Mouse (Mus musculus): Measurements from ENCODE around the gene Sp1. TPM values are rescaled to one million over a fixed set of nuclear protein-coding genes. Genes with fewer than 3 reads are reported as not detected.

Gene Sp1
- polyA plus RNA-seq, 1 experiment, result 17.6 TPM

GRCm38 (mm10) chr15:102461430-102462075, 55.6 kb downstream of the Sp1 start:
- 73% methylated on average over 9 of the region's 9 CpGs for WGBS
- no peak overlapping the region for H3K4me3 ChIP-seq (ENCODE audit: insufficient read depth, low read depth, low read length)
- TF ChIP-seq CTCF (conservative IDR thresholded peaks at IDR 0.05; ENCODE audit: insufficient read depth, insufficient read length, low read depth, low read length) (no peak), POLR2A (IDR thresholded peaks at IDR 0.05; ENCODE audit: low read depth, low read length) (no peak)
- H3K27ac ChIP-seq (ENCODE audit: insufficient read depth, low read depth, low read length), result no peak overlapping the region
- H3K36me3 ChIP-seq (ENCODE audit: control insufficient read depth, insufficient read depth, low read length), result 0 out of 2 replicates have a peak, but pooled peaks cover 2% of the 10 kb centered on the region
- peaks cover 5% of the 10 kb centered on the region; the same call in 1 of the 2 replicates for H3K4me1 ChIP-seq (ENCODE audit: control insufficient read depth, insufficient read depth, low read length)
- no peaks in the 10 kb centered on the region for H3K27me3 ChIP-seq (replicated peaks; ENCODE audit: control insufficient read depth, insufficient read depth, low read length)
- no peak for DNase-seq

- peak; percentile 54 for DNase-seq
- 0 out of 2 replicates have a peak, but pooled peaks cover 2% of the 10 kb centered on the region for H3K36me3 ChIP-seq (ENCODE audit: control insufficient read depth, insufficient read depth, low read length)
- no peak overlapping the region for H3K4me3 ChIP-seq (ENCODE audit: insufficient read depth, low read depth, low read length)
- H3K27ac ChIP-seq (ENCODE audit: insufficient read depth, low read depth, low read length), result no peak overlapping the region
- H3K27me3 ChIP-seq (replicated peaks; ENCODE audit: control insufficient read depth, insufficient read depth, low read length), result no peaks in the 10 kb centered on the region
- peaks cover 5% of the 10 kb centered on the region; the same call in 1 of the 2 replicates for H3K4me1 ChIP-seq (ENCODE audit: control insufficient read depth, insufficient read depth, low read length)
- TF ChIP-seq POLR2A (IDR thresholded peaks at IDR 0.05; ENCODE audit: low read depth, low read length), result no peak
- 0 out of 2 replicates have a peak, but pooled peaks have one; percentile 3 for TF ChIP-seq CTCF (conservative IDR thresholded peaks at IDR 0.05; ENCODE audit: insufficient read depth, insufficient read length, low read depth, low read length)
Observed at GRCm38 (mm10) chr15:102463666-102464065, 57.7 kb downstream of the Sp1 start.

- H3K36me3 ChIP-seq (ENCODE audit: control insufficient read depth, insufficient read depth, low read length), result no peaks in the 10 kb centered on the region
Observed at GRCm38 (mm10) chr15:102468675-102469370, 62.9 kb downstream of the Sp1 start.

GRCm38 (mm10) chr15:102470183-102470604, 64.3 kb downstream of the Sp1 start, which contains the start of gene Pcbp2:
TSS of gene Pcbp2 (plus strand) at chr15:102470539.
- WGBS, result under 1% methylated on average over 32 of the region's 40 CpGs
- no peak for TF ChIP-seq POLR2A (IDR thresholded peaks at IDR 0.05; ENCODE audit: low read depth, low read length)
- TF ChIP-seq CTCF (conservative IDR thresholded peaks at IDR 0.05; ENCODE audit: insufficient read depth, insufficient read length, low read depth, low read length), result peak; percentile 83
- Histone ChIP-seq H3K36me3 (ENCODE audit: control insufficient read depth, insufficient read depth, low read length) (no peaks in the 10 kb centered on the region; the same call in 1 of the 2 replicates), H3K27me3 (replicated peaks; ENCODE audit: control insufficient read depth, insufficient read depth, low read length) (no peaks in the 10 kb centered on the region), H3K4me1 (ENCODE audit: control insufficient read depth, insufficient read depth, low read length) (peaks cover 5% of the 10 kb centered on the region; the same call in 1 of the 2 replicates), H3K27ac (ENCODE audit: insufficient read depth, low read depth, low read length) (peak within 1 kb of the TSS; percentile 100), H3K4me3 (ENCODE audit: insufficient read depth, low read depth, low read length) (peak within 1 kb of the TSS; percentile 100)
- peak; percentile 98 for DNase-seq

More at GRCm38 (mm10) chr15:102468675-102469370, 62.9 kb downstream of the Sp1 start:
- DNase-seq, result no peak
- Histone ChIP-seq H3K4me1 (ENCODE audit: control insufficient read depth, insufficient read depth, low read length) (peaks cover 5% of the 10 kb centered on the region; the same call in 1 of the 2 replicates), H3K27ac (ENCODE audit: insufficient read depth, low read depth, low read length) (no peak overlapping the region), H3K4me3 (ENCODE audit: insufficient read depth, low read depth, low read length) (no peak overlapping the region), H3K27me3 (replicated peaks; ENCODE audit: control insufficient read depth, insufficient read depth, low read length) (no peaks in the 10 kb centered on the region)
- 97% methylated on average over 9 of the region's 9 CpGs for whole genome bisulfite sequencing
- TF ChIP-seq POLR2A (IDR thresholded peaks at IDR 0.05; ENCODE audit: low read depth, low read length) (no peak), CTCF (conservative IDR thresholded peaks at IDR 0.05; ENCODE audit: insufficient read depth, insufficient read length, low read depth, low read length) (no peak)

- Histone ChIP-seq H3K27me3 (replicated peaks; ENCODE audit: control insufficient read depth, insufficient read depth, low read length) (no peaks in the 10 kb centered on the region), H3K4me1 (ENCODE audit: control insufficient read depth, insufficient read depth, low read length) (peaks cover 5% of the 10 kb centered on the region; the same call in 1 of the 2 replicates), H3K36me3 (ENCODE audit: control insufficient read depth, insufficient read depth, low read length) (peaks cover under 1% of the 10 kb centered on the region), H3K4me3 (ENCODE audit: insufficient read depth, low read depth, low read length) (peak overlapping the region; percentile 100), H3K27ac (ENCODE audit: insufficient read depth, low read depth, low read length) (peak overlapping the region; percentile 100)
- TF ChIP-seq CTCF (conservative IDR thresholded peaks at IDR 0.05; ENCODE audit: insufficient read depth, insufficient read length, low read depth, low read length) (no peak), POLR2A (IDR thresholded peaks at IDR 0.05; ENCODE audit: low read depth, low read length) (no peak)
- DNase-seq, result peak; percentile 88
- under 1% methylated on average over 49 of the region's 67 CpGs for WGBS
Observed at GRCm38 (mm10) chr15:102470605-102471294, 64.8 kb downstream of the Sp1 start.

GRCm38 (mm10) chr15:102471295-102471645, 65.3 kb downstream of the Sp1 start:
- Histone ChIP-seq H3K36me3 (ENCODE audit: control insufficient read depth, insufficient read depth, low read length) (peaks cover 6% of the 10 kb centered on the region), H3K27ac (ENCODE audit: insufficient read depth, low read depth, low read length) (peak overlapping the region; percentile 16; the same call in 1 of the 2 replicates), H3K27me3 (replicated peaks; ENCODE audit: control insufficient read depth, insufficient read depth, low read length) (no peaks in the 10 kb centered on the region), H3K4me3 (ENCODE audit: insufficient read depth, low read depth, low read length) (peak overlapping the region; percentile 100), H3K4me1 (ENCODE audit: control insufficient read depth, insufficient read depth, low read length) (peaks cover 5% of the 10 kb centered on the region; the same call in 1 of the 2 replicates)
- under 1% methylated on average over 10 of the region's 10 CpGs for WGBS
- TF ChIP-seq CTCF (conservative IDR thresholded peaks at IDR 0.05; ENCODE audit: insufficient read depth, insufficient read length, low read depth, low read length) (no peak), POLR2A (IDR thresholded peaks at IDR 0.05; ENCODE audit: low read depth, low read length) (no peak)
- DNase-seq, result no peak
